Mouse (Mus musculus) lung, postnatal 0 days (tissue): ENCODE measurements around the gene Olfr263.

Source experiments
- CTCF ChIP-seq: IDR thresholded peaks from 2 replicates; pipeline ENCODE4 v1.5.1; 2016; ENCODE audit warnings: antibody characterized with exemption, mild to moderate bottlenecking
- EP300 ChIP-seq: IDR thresholded peaks from 2 replicates; pipeline ENCODE4 v1.6.1; 2016; ENCODE audit warnings: antibody characterized with exemption, mild to moderate bottlenecking, control low read depth

DNA sequence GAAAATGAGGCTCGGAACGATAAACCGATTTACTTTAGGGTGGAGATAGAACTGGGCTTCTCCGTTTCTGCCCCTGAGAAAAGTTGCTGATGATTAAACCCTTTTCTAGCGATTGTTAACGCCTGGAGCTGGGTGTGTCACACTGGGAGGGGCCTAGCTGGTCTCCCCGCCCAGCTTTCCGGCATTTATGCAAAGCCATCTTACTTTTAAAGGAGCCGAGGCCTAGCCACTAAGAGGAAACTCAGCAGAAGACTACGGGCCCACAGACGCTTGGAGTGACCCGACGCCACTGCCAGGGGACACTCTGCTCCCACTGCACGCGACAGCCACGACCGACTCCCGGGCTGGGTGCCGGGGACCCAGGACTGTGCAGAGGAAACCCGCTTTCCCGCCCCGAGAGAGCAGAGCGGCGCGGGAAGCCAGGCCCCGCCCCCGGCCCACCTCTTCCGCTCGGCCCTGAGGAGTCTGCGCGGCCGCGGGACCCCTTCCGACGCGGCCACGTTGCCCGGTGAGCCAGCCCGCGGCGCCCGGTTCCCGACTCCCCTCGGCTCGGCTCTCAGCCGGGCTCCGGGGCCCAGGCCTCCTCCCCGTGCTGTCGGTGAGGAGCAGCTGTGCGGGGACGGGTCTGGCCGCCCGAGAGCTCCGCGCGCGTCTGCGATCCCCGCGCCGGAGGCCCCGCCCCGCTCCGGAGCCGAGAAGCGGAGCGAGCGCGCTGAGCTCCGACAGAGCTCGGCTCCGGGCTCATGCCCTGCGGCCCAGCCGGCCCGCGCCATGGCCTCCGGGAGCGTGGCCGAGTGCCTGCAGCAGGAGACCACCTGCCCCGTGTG, 50.5 kb downstream of the Olfr263 start:
- TF ChIP-seq CTCF: no peak
- no peak for TF ChIP-seq EP300
